Mouse (Mus musculus) right cerebral cortex, postnatal 10 days (tissue): ENCODE results near the gene Map6d1.

Experiments used
- DNase-seq, 2 experiments: peaks; one replicate each; pipeline ENCODE4 v3.0.0; 2021; ENCODE audit warnings: low spot score in 2 of 2

Map6d1 gene

GRCm38 (mm10) chr16:20191161-20191882, 49.8 kb downstream of the Map6d1 start:
- DNase-seq: no peak

DNA sequence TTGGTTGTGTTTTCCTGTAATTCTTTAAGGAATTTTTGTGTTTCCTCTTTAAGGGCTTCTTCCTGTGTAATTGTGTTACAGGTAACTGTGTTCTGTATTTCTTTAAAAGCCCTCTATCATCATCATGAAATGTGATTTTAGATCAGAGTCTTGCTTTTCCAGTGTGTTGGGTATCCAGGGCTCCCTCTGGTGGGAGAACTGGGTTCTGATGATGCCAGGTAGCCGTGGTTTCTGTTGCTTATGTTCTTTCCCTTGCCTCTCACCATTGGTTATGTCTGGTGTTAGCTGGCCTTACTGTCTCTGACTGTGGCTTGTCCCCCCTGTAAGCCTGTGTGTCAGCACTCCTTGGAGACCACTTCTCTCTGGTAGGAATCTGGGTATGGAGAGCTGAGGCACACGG, 55.8 kb downstream of the Map6d1 start:
- DNase-seq: no peak
